Mouse (Mus musculus) lung, postnatal 10 days (tissue): ENCODE data around the gene Btg2.

Source experiments
- DNase-seq: peaks from one replicate; pipeline ENCODE4 v3.0.0; 2021

Gene Btg2

GRCm38 (mm10) chr1:134077389-134078060, 1.4 kb downstream of the Btg2 start:
- DNase-seq: peak; percentile 56

- no peak for DNase-seq
These were observed 2.1 kb downstream of the Btg2 start for GRCm38 (mm10) chr1:134076789-134077188.

GRCm38 (mm10) chr1:134075532-134075931, 3.4 kb downstream of the Btg2 start:
- no peak for DNase-seq

- DNase-seq: no peak
These were observed 4.3 kb downstream of the Btg2 start for GRCm38 (mm10) chr1:134074606-134075005.

- DNase-seq: no peak
These were observed 4.7 kb downstream of the Btg2 start for GRCm38 (mm10) chr1:134074184-134074583.

GRCm38 (mm10) chr1:134073658-134074057, 5.3 kb downstream of the Btg2 start:
- no peak for DNase-seq

GRCm38 (mm10) chr1:134073061-134073564, 5.8 kb downstream of the Btg2 start:
- no peak for DNase-seq

- DNase-seq: peak; percentile 86
These were observed 7.4 kb downstream of the Btg2 start for GRCm38 (mm10) chr1:134071411-134072018.

GRCm38 (mm10) chr1:134070099-134070669, 8.7 kb downstream of the Btg2 start:
- no peak for DNase-seq

- DNase-seq: peak; percentile 84
These were observed 11.7 kb downstream of the Btg2 start for GRCm38 (mm10) chr1:134067143-134067619.

GRCm38 (mm10) chr1:134066554-134066953, 12.4 kb downstream of the Btg2 start:
- no peak for DNase-seq

GRCm38 (mm10) chr1:134065241-134065809, 13.6 kb downstream of the Btg2 start:
- DNase-seq: peak; percentile 66

GRCm38 (mm10) chr1:134064296-134064831, 14.6 kb downstream of the Btg2 start:
- no peak for DNase-seq

GRCm38 (mm10) chr1:134063773-134064125, 15.2 kb downstream of the Btg2 start:
- DNase-seq: peak; percentile 74

GRCm38 (mm10) chr1:134063086-134063772, 15.7 kb downstream of the Btg2 start:
- peak; percentile 70 for DNase-seq

GRCm38 (mm10) chr1:134062411-134063085, 16.4 kb downstream of the Btg2 start:
- no peak for DNase-seq

- DNase-seq: no peak
These were observed 17.0 kb downstream of the Btg2 start for GRCm38 (mm10) chr1:134061915-134062314.

- DNase-seq: peak; percentile 97
These were observed 17.9 kb downstream of the Btg2 start for GRCm38 (mm10) chr1:134060849-134061569.

GRCm38 (mm10) chr1:134059739-134060695, 18.9 kb downstream of the Btg2 start:
- DNase-seq: no peak

- no peak for DNase-seq
These were observed 20.1 kb downstream of the Btg2 start for GRCm38 (mm10) chr1:134058870-134059269.
